Mouse (Mus musculus): Measurements from ENCODE around the gene Prpf19.

DNA sequence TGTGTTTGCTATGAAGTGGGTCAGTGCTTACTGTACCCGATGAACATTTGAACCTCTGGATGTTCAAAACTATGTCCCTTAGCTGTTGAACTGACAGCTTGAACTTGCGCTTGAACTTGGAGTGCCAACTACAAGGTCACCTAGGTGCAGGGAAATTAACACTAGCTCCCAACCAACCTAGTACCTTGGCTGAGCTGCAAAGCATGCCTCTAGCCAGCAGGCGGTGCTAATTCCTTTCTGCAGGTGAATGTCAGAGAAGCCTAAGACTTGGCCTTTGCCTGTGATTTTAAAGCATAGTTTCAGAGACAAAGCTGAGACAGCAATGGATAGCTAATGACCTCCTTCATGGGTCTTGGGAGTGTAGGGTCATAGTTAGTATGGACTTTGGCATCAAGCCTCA, 12.9 kb downstream of the Prpf19 start:
- TF ChIP-seq GATA1 (IDR thresholded peaks at IDR 0.05; ENCODE audit: low read length) (no peak), TAL1 (IDR thresholded peaks at IDR 0.05; ENCODE audit: low read length) (no peak)
